Mouse (Mus musculus): ENCODE data around the gene Ephb1.

GRCm38 (mm10) chr9:102002186-102002585 lies 352.3 kb downstream of the Ephb1 start:
- no peak for TF ChIP-seq CTCF (IDR thresholded peaks at IDR 0.05; ENCODE audit: insufficient read depth, low read depth, low read length)
- TF ChIP-seq POLR2A (IDR thresholded peaks at IDR 0.05; ENCODE audit: insufficient read depth, low read depth, low read length) = no peak

All from olfactory bulb, adult 2 months (tissue).